ENCODE assay signal across 27 mouse cellular contexts in genomic region chr10:75264993-75265555, GRCm38 (mm10). TPM values are rescaled to one million over a fixed set of nuclear protein-coding genes. Genes with fewer than 3 reads are reported as not detected.
DNase-seq lines count a peak whose midpoint lies in the region; ATAC-seq lines count a peak whose summit lies in the region.
"Had no signal": no experiment of that assay in that cellular context is flagged by ENCODE, and none has a peak within 500 bp of the region (broad histone marks: within the 10 kb centered on the region; RNA-seq: fewer than 3 reads in every experiment).

No protein-coding gene starts in this region.

- no peak for DNase-seq in frontal cortex, postnatal 36 days (ENCODE audit: low spot score in 2 of 2)
- DNase-seq in heart, adult 8-10 months (ENCODE audit: low spot score) = no peak
- no peak for DNase-seq in neural tube, embryonic 10.5 days (ENCODE audit: extremely low spot score, low spot score)
- no peak for DNase-seq in kidney, postnatal 14 days
- DNase-seq: adrenal gland, postnatal 36 days; B cell, adult 2 months; cerebellum, adult 2 months; cerebellum, postnatal 36 days; forebrain, postnatal 0 days; kidney, postnatal 4 days; lung, postnatal 14 days; midbrain, embryonic 14.5 days; right cerebral cortex, postnatal 25 days; thymus, adult 18-20 months; thymus, postnatal 4 days had no signal

- H3K36me3 ChIP-seq in heart, embryonic 15.5 days = peaks cover 63% of the 10 kb centered on the region
- peaks cover 92% of the 10 kb centered on the region for H3K36me3 ChIP-seq in neural tube, embryonic 13.5 days

- 40% methylated on average over 3 of the region's 3 CpGs for WGBS in heart, embryonic 15.5 days
- 30% methylated on average over 3 of the region's 3 CpGs for WGBS in neural tube, embryonic 13.5 days

- H3K4me3 ChIP-seq in heart, embryonic 15.5 days = no peak overlapping the region
- no peak overlapping the region for H3K4me3 ChIP-seq in neural tube, embryonic 13.5 days
- H3K4me3 ChIP-seq: embryonic facial prominence, embryonic 15.5 days; forebrain, embryonic 10.5 days; heart, embryonic 10.5 days; limb, embryonic 13.5 days; megakaryocyte, embryonic 14.5 days; stomach, embryonic 15.5 days had no signal

- ATAC-seq in frontal cortex, adult (ENCODE audit: low TSS enrichment) = 0 out of 2 replicates have a peak, but pooled peaks have one; percentile 38
- ATAC-seq in heart, embryonic 15.5 days (replicated peaks; ENCODE audit: insufficient number of reproducible peaks, insufficient read depth, low FRiP score, low read depth) = no peak
- ATAC-seq in neural tube, embryonic 13.5 days (ENCODE audit: low read depth) = no peak
- ATAC-seq: forebrain, postnatal 0 days; hindbrain, embryonic 16.5 days; intestine, embryonic 16.5 days had no signal

- H3K4me2 ChIP-seq in heart, embryonic 15.5 days = no peak overlapping the region
- H3K4me2 ChIP-seq in neural tube, embryonic 13.5 days = no peak overlapping the region
- H3K4me2 ChIP-seq: embryonic facial prominence, embryonic 15.5 days; limb, embryonic 13.5 days; stomach, embryonic 15.5 days had no signal

- no peaks in the 10 kb centered on the region for H3K9me3 ChIP-seq in heart, embryonic 15.5 days (replicated peaks)
- H3K9me3 ChIP-seq in neural tube, embryonic 13.5 days = no peaks in the 10 kb centered on the region
- H3K9me3 ChIP-seq: embryonic facial prominence, embryonic 15.5 days; forebrain, embryonic 10.5 days; heart, embryonic 10.5 days; limb, embryonic 13.5 days; megakaryocyte, embryonic 14.5 days; stomach, embryonic 15.5 days had no signal

- no peaks in the 10 kb centered on the region for H3K27me3 ChIP-seq in heart, embryonic 15.5 days
- no peaks in the 10 kb centered on the region for H3K27me3 ChIP-seq in neural tube, embryonic 13.5 days
- H3K27me3 ChIP-seq: embryonic facial prominence, embryonic 15.5 days; limb, embryonic 13.5 days; megakaryocyte, embryonic 14.5 days; stomach, embryonic 15.5 days had no signal

- H3K27ac ChIP-seq in heart, embryonic 15.5 days = peak overlapping the region; percentile 60
- 0 out of 2 replicates have a peak overlapping the region, but pooled peaks have one; percentile 19 for H3K27ac ChIP-seq in neural tube, embryonic 13.5 days (replicated peaks)
- H3K27ac ChIP-seq: embryonic facial prominence, embryonic 15.5 days; forebrain, embryonic 10.5 days; heart, embryonic 10.5 days; limb, embryonic 13.5 days; liver, embryonic 14.5 days; stomach, embryonic 15.5 days had no signal

- H3K4me1 ChIP-seq in heart, embryonic 15.5 days (replicated peaks) = peaks cover 9% of the 10 kb centered on the region
- H3K4me1 ChIP-seq in neural tube, embryonic 13.5 days (replicated peaks) = no peaks in the 10 kb centered on the region
- H3K4me1 ChIP-seq: embryonic facial prominence, embryonic 15.5 days; forebrain, embryonic 10.5 days; limb, embryonic 13.5 days; stomach, embryonic 15.5 days had no signal

- H3K9ac ChIP-seq in heart, embryonic 15.5 days = no peak overlapping the region
- no peak overlapping the region for H3K9ac ChIP-seq in neural tube, embryonic 13.5 days
- H3K9ac ChIP-seq: embryonic facial prominence, embryonic 15.5 days; forebrain, postnatal 0 days; limb, embryonic 13.5 days; liver, embryonic 14.5 days; stomach, embryonic 15.5 days had no signal

RNA-seq across cellular contexts. Expression of gene Adora2a, which starts 51.6 kb away (rescaled TPM):
- 5.7 and 6.3 TPM in 2 replicates for polyA plus RNA-seq in heart, embryonic 15.5 days (2015; fragmentation: Nextera tagmentation; extraction: Ambion mirVana)
- 1 to 10 TPM; 5.8 to 9.3 (median 7.0) TPM for total RNA-seq in heart, adult 8-10 months (2022)
- polyA plus RNA-seq in neural tube, embryonic 13.5 days (2015; fragmentation: Nextera tagmentation; extraction: Ambion mirVana) = 4.4 and 4.9 TPM in 2 replicates

RNA-seq across cellular contexts. Expression of gene Specc1l, which starts 53.2 kb away (rescaled TPM):
- polyA plus RNA-seq in heart, embryonic 15.5 days (2015; fragmentation: Nextera tagmentation; extraction: Ambion mirVana) = 19.4 and 24.3 TPM in 2 replicates
- total RNA-seq in heart, adult 8-10 months (2022) = 10 to 100 TPM; 41.2 to 50.7 (median 45.0) TPM
- 28.3 and 33.6 TPM in 2 replicates for polyA plus RNA-seq in neural tube, embryonic 13.5 days (2015; fragmentation: Nextera tagmentation; extraction: Ambion mirVana)
